7 mouse cellular contexts compared by ENCODE assay signal in the genomic region with DNA sequence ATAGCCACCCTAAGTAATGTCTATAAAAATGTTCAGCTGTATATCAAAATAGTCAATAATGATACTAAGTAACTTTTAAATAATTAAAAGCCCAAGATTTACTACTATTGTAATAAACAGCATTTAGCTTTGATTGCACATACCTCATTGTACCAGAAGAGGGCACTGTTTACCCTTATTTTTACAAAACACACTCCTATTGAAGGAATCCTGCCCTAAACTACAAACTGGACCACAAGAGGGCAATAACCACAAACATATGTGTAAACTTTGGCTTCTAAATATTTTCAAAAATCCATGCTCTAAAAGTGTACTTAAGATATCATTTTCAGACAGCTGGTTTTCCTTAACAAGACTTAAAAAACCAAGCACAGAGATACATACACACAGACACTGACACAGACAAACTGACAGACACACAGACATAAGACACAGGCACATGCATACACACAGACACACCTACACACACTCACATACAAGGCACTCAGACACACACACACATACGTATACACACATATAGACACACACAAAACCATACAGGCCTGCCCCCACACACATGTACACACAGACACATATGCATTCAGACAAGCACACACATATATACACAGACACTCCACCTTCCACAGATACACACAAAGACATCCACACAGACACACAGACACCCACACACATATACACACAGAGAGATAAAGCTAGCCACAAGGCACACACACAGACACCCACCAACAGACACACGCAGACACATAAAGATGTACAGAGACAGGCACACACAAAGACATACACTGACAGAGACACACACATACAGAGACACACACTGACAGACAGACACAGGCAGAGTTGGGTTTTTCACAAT. TPM values are rescaled to one million over a fixed set of nuclear protein-coding genes. Genes with fewer than 3 reads are reported as not detected.
A peak's percentile ranks its signal among the peaks of the same experiment; 100 is the strongest.
DNase-seq lines count a peak whose midpoint lies in the region; ATAC-seq lines count a peak whose summit lies in the region.

No protein-coding gene starts in this region.

- no peaks in the 10 kb centered on the region for H3K36me3 ChIP-seq in neural tube, embryonic 11.5 days (ENCODE audit: control insufficient read depth, insufficient read depth, low read length)
- no peaks in the 10 kb centered on the region for H3K36me3 ChIP-seq in hindbrain, embryonic 15.5 days
- no peaks in the 10 kb centered on the region for H3K36me3 ChIP-seq in liver, embryonic 13.5 days

- no peak overlapping the region for H3K27ac ChIP-seq in neural tube, embryonic 11.5 days (ENCODE audit: low read depth, low read length)
- H3K27ac ChIP-seq in hindbrain, embryonic 15.5 days (replicated peaks), result no peak overlapping the region
- H3K27ac ChIP-seq in liver, embryonic 13.5 days, result no peak overlapping the region

- no peaks in the 10 kb centered on the region for H3K9me3 ChIP-seq in neural tube, embryonic 11.5 days (ENCODE audit: control insufficient read depth, low read length)
- no peaks in the 10 kb centered on the region for H3K9me3 ChIP-seq in hindbrain, embryonic 15.5 days
- H3K9me3 ChIP-seq in liver, embryonic 13.5 days (replicated peaks), result no peaks in the 10 kb centered on the region

- 77% methylated on average over 2 of the region's 2 CpGs for WGBS in neural tube, embryonic 11.5 days
- WGBS in hindbrain, embryonic 15.5 days, result 74% methylated on average over 2 of the region's 2 CpGs
- WGBS in liver, embryonic 13.5 days (ENCODE audit: insufficient replicate concordance), result 81% methylated on average over 2 of the region's 2 CpGs

- ATAC-seq in neural tube, embryonic 11.5 days (ENCODE audit: insufficient read depth, low FRiP score, low TSS enrichment), result no peak; the same call in 1 of the 2 replicates
- ATAC-seq in hindbrain, embryonic 15.5 days (ENCODE audit: low FRiP score, low read depth), result peak; percentile 53; the same call in 1 of the 2 replicates
- peak; percentile 37; the same call in 1 of the 2 replicates for ATAC-seq in liver, embryonic 13.5 days (ENCODE audit: low read depth)
- ATAC-seq in neutrophil, adult 5-6 weeks (ENCODE audit: extremely low read depth, insufficient number of reproducible peaks, low FRiP score, poor library complexity, severe bottlenecking), result peak; percentile 93

- DNase-seq in neural tube, embryonic 11.5 days (ENCODE audit: low spot score), result peak; percentile 16
- no peak for DNase-seq in neural tube, embryonic 10.5 days (ENCODE audit: extremely low spot score, low spot score)
- peak; percentile 91 for DNase-seq in NIH3T3 (ENCODE audit: low read depth)
- peak; percentile 15 to 62 for DNase-seq in cerebellum, postnatal 25 days
- DNase-seq in liver, embryonic 13.5 days, result peak; percentile 33

- no peak overlapping the region for H3K9ac ChIP-seq in neural tube, embryonic 11.5 days (ENCODE audit: low read length)
- H3K9ac ChIP-seq in hindbrain, embryonic 15.5 days, result no peak overlapping the region
- no peak overlapping the region for H3K9ac ChIP-seq in liver, embryonic 13.5 days

- no peak overlapping the region for H3K4me3 ChIP-seq in neural tube, embryonic 11.5 days (ENCODE audit: low read depth, low read length)
- H3K4me3 ChIP-seq in hindbrain, embryonic 15.5 days, result no peak overlapping the region
- H3K4me3 ChIP-seq in liver, embryonic 13.5 days (replicated peaks), result no peak overlapping the region

- H3K4me2 ChIP-seq in neural tube, embryonic 11.5 days (ENCODE audit: low read depth), result no peak overlapping the region
- H3K4me2 ChIP-seq in hindbrain, embryonic 15.5 days, result no peak overlapping the region
- no peak overlapping the region for H3K4me2 ChIP-seq in liver, embryonic 13.5 days

- H3K4me1 ChIP-seq in neural tube, embryonic 11.5 days (ENCODE audit: control insufficient read depth, insufficient read depth, low read length), result no peaks in the 10 kb centered on the region
- no peaks in the 10 kb centered on the region for H3K4me1 ChIP-seq in hindbrain, embryonic 15.5 days (replicated peaks)
- peaks cover 5% of the 10 kb centered on the region for H3K4me1 ChIP-seq in liver, embryonic 13.5 days (replicated peaks)

- no peaks in the 10 kb centered on the region for H3K27me3 ChIP-seq in neural tube, embryonic 11.5 days (ENCODE audit: control insufficient read depth, insufficient read depth, low read length)
- no peaks in the 10 kb centered on the region for H3K27me3 ChIP-seq in hindbrain, embryonic 15.5 days
- H3K27me3 ChIP-seq in liver, embryonic 13.5 days, result no peaks in the 10 kb centered on the region

RNA-seq across cellular contexts. Expression of gene Rpl5, which starts 21.3 kb away (rescaled TPM):
- polyA plus RNA-seq in neural tube, embryonic 11.5 days (2014; fragmentation: Nextera tagmentation; extraction: Ambion mirVana), result 68.7 and 73.7 TPM in 2 replicates
- 57.8 and 61.0 TPM in 2 replicates for polyA plus RNA-seq in hindbrain, embryonic 15.5 days (2015; fragmentation: Nextera tagmentation; extraction: Ambion mirVana)
- polyA plus RNA-seq in liver, embryonic 13.5 days (2015; fragmentation: Nextera tagmentation; extraction: Ambion mirVana), result 48.8 and 51.9 TPM in 2 replicates
- total RNA-seq in neutrophil, adult 5-6 weeks (2017), result 399 and 518 TPM in 2 replicates

RNA-seq across cellular contexts. Expression of gene Evi5, which starts 46.7 kb away (rescaled TPM):
- polyA plus RNA-seq in neural tube, embryonic 11.5 days (2014; fragmentation: Nextera tagmentation; extraction: Ambion mirVana), result 45.8 and 46.1 TPM in 2 replicates
- polyA plus RNA-seq in hindbrain, embryonic 15.5 days (2015; fragmentation: Nextera tagmentation; extraction: Ambion mirVana), result 51.7 and 54.8 TPM in 2 replicates
- polyA plus RNA-seq in liver, embryonic 13.5 days (2015; fragmentation: Nextera tagmentation; extraction: Ambion mirVana), result 51.3 and 55.5 TPM in 2 replicates
- 23.6 and 27.4 TPM in 2 replicates for total RNA-seq in neutrophil, adult 5-6 weeks (2017)
